Mouse (Mus musculus): ENCODE measurements around the gene Gm8693. TPM values are rescaled to one million over a fixed set of nuclear protein-coding genes. Genes with fewer than 3 reads are reported as not detected.
"Not testable (repeated sequence)": the region's sequence is repeated elsewhere in the genome, so short reads cannot be mapped to it uniquely, and the experiment has no call there.

The Gm8693 gene
- polyA plus RNA-seq (2016; fragmentation: Nextera tagmentation; extraction: Ambion mirVana), result not detected in 2 replicates

DNA sequence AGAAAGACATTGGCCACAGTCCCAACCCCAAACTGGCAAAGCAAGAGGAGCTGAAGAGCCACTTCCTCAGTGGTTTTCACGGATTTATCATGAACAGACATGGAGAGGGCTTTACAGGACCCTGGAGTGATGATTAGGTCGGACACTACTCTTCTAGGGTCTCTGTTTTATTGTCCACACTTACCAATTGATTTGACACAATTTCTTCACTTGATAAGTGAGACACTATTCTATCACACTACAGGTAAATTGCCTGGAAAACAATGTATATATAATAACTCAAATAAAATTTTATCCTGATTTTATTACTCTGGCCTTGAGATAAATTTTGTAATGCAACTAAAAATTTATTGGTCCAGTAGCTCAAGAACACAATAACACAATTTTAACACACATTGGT lies at the start of gene Gm8693:
Gene Gm8693 (minus strand): TSS at position 101 of the 400 bp plus-strand sequence.
- H3K9ac ChIP-seq (replicated peaks); H3K27me3 ChIP-seq; H3K27ac ChIP-seq (replicated peaks); H3K4me3 ChIP-seq; ATAC-seq (ENCODE audit: low FRiP score, low read depth); H3K4me2 ChIP-seq (replicated peaks); H3K4me1 ChIP-seq; H3K9me3 ChIP-seq; H3K36me3 ChIP-seq: not testable (repeated sequence)
- no CpG with 5 or more reads among the region's 2 CpGs for WGBS

- H3K4me1 ChIP-seq; H3K27me3 ChIP-seq; H3K9ac ChIP-seq (replicated peaks); ATAC-seq (ENCODE audit: low FRiP score, low read depth); H3K27ac ChIP-seq (replicated peaks); H3K4me3 ChIP-seq; H3K9me3 ChIP-seq; H3K4me2 ChIP-seq (replicated peaks); H3K36me3 ChIP-seq: not testable (repeated sequence)
- no CpG with 5 or more reads among the region's 1 CpGs for WGBS
Measured at GRCm38 (mm10) chr7:22719610-22720009, 27.5 kb upstream of the Gm8693 start, which contains the start of gene Gm4567. Gene Gm4567 (minus strand): TSS chr7:22719710.

DNA sequence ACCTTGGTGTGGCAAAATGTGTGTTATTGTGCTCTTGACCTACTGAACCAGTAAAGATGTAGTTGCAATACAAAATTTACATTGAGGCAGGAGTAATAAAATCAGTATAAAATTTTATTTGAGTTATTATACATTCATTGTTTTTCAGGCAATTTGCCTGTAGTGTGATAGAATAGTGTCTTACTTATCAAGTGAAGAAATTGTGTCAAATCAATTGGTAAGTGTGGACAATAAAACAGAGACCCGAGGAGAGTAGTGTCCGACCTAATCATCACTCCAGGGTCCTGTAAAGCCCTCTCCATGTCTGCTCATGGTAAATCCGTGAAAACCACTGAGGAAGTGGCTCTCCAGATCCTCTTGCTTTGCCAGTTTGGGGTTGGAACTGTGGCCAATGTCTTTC lies 34.4 kb downstream of the Gm8693 start, which contains the start of gene Vmn1r155:
Gene Vmn1r155 (plus strand): TSS at position 301 of the 400 bp plus-strand sequence.
- not testable (repeated sequence) for H3K9ac ChIP-seq (replicated peaks); ATAC-seq (ENCODE audit: low FRiP score, low read depth); H3K27me3 ChIP-seq; H3K27ac ChIP-seq (replicated peaks); H3K4me1 ChIP-seq; H3K4me2 ChIP-seq (replicated peaks); H3K4me3 ChIP-seq; H3K36me3 ChIP-seq; H3K9me3 ChIP-seq
- WGBS, result no CpG with 5 or more reads among the region's 3 CpGs

Other genes with a start within 250 kb of the Gm8693 start
- not detected in 2 replicates for gene Gm10665, start 228.2 kb downstream of the Gm8693 start, polyA plus RNA-seq (2016; fragmentation: Nextera tagmentation; extraction: Ambion mirVana)
- gene Vmn1r151, start 192.6 kb downstream of the Gm8693 start, polyA plus RNA-seq (2016; fragmentation: Nextera tagmentation; extraction: Ambion mirVana), result not detected in 2 replicates
- not detected in 2 replicates for gene Vmn1r152, start 169.3 kb downstream of the Gm8693 start, polyA plus RNA-seq (2016; fragmentation: Nextera tagmentation; extraction: Ambion mirVana)
- not detected in 2 replicates for gene Gm8677, start 157.4 kb downstream of the Gm8693 start, polyA plus RNA-seq (2016; fragmentation: Nextera tagmentation; extraction: Ambion mirVana)
- not detected in 2 replicates for gene Gm4201, start 127.0 kb downstream of the Gm8693 start, polyA plus RNA-seq (2016; fragmentation: Nextera tagmentation; extraction: Ambion mirVana)
- not detected in 2 replicates for gene Gm4565, start 104.2 kb downstream of the Gm8693 start, polyA plus RNA-seq (2016; fragmentation: Nextera tagmentation; extraction: Ambion mirVana)
- gene Vmn1r155, start 34.3 kb downstream of the Gm8693 start, polyA plus RNA-seq (2016; fragmentation: Nextera tagmentation; extraction: Ambion mirVana), result not detected in 2 replicates
- gene Gm4567, start 27.4 kb upstream of the Gm8693 start, polyA plus RNA-seq (2016; fragmentation: Nextera tagmentation; extraction: Ambion mirVana), result not detected in 2 replicates
- not detected in 2 replicates for gene Vmn1r157, start 69.4 kb upstream of the Gm8693 start, polyA plus RNA-seq (2016; fragmentation: Nextera tagmentation; extraction: Ambion mirVana)
- gene Vmn1r158, start 98.5 kb upstream of the Gm8693 start, polyA plus RNA-seq (2016; fragmentation: Nextera tagmentation; extraction: Ambion mirVana), result not detected in 2 replicates
- gene Vmn1r159, start 151.3 kb upstream of the Gm8693 start, polyA plus RNA-seq (2016; fragmentation: Nextera tagmentation; extraction: Ambion mirVana), result not detected in 2 replicates
- not detected in 2 replicates for gene Vmn1r160, start 178.9 kb upstream of the Gm8693 start, polyA plus RNA-seq (2016; fragmentation: Nextera tagmentation; extraction: Ambion mirVana)

All from midbrain, embryonic 12.5 days (tissue).